Mouse (Mus musculus) layer of hippocampus, adult 9-10 months (tissue): ENCODE measurements around the gene Zdhhc3.

Experiments
- DNase-seq: peaks from one replicate; pipeline ENCODE4 v3.0.0; 2022; ENCODE audit warnings: low spot score

Gene Zdhhc3

DNA sequence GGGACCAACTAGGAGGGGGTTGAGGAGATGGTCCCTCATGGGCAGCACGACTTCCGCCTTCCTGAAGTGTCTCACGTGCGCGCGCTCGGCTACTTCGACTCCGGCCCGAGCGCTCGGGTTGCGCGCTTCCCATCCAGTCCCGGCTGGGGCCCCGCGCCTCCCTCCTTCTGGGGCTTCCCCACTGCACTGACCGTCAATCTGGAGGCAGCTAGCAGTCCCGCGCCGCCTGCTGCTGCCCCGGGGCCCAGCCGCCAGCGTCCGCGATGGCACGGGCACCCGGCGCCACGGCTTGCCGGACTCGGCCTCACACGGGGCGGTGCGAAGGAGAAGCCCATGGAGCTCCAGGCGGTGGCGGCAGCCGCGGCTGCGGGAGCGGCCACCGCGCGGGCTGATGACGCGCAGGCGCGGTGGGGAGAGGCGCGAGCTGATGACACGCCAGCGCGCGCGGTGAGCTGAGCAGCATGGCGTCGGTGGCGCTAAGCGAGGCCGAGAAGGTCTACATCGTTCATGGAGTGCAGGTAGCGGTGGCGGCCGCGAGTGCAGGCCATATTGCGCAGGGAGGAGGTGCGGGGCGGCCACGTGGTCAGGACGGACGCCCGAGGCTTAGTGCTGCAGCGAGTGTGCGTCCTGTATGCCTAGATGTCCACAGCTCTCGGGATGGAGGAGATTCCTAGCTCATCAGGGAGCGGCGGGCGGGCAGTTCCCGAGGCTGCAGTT, at the start of gene Zdhhc3, which contains the start of gene Exosc7:
TSS of gene Zdhhc3 (minus strand) at position 401 of the 717 bp plus-strand sequence.
TSS of gene Exosc7 (plus strand) at position 411 of the 717 bp plus-strand sequence.
- peak; percentile 50 for DNase-seq

DNA sequence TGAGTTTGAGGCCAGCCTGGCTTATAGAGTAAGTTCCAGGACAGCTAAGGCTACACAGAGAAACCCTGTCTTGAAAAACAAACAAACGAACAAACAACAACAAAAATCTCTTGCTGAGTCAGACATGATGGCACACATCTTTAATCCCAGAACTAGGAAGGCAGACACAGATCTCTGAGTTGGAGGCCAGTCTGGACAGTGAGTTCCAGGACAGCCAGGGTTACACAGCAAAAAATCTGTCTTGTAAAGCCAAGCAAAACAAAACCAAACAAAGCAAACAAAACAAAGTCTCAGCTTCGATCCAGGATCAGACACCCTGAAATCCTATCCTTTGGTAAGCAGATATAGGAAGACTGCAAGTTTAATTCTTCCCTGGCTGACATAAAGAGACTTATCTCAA, 48.8 kb upstream of the Zdhhc3 start:
- DNase-seq: no peak

DNA sequence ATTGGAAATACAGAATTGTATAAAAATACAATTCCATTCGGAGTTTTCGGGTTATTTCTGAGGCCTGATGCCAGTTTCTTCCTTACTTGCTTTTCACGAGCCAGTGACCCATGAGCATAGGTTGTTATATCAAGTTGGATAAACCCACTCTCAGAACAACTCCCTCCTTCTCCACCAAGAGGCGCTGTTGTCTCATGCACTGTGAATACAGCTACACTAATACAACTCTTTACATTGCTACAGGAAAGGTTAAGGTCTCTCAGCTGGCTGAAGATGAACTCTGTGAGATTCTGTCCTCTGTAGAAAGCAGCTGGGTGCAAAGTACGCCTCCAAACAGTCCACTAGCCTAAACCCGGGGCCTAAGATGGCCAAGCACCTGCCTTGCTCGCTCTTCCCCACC, 46.3 kb upstream of the Zdhhc3 start:
- DNase-seq: peak; percentile 64

DNA sequence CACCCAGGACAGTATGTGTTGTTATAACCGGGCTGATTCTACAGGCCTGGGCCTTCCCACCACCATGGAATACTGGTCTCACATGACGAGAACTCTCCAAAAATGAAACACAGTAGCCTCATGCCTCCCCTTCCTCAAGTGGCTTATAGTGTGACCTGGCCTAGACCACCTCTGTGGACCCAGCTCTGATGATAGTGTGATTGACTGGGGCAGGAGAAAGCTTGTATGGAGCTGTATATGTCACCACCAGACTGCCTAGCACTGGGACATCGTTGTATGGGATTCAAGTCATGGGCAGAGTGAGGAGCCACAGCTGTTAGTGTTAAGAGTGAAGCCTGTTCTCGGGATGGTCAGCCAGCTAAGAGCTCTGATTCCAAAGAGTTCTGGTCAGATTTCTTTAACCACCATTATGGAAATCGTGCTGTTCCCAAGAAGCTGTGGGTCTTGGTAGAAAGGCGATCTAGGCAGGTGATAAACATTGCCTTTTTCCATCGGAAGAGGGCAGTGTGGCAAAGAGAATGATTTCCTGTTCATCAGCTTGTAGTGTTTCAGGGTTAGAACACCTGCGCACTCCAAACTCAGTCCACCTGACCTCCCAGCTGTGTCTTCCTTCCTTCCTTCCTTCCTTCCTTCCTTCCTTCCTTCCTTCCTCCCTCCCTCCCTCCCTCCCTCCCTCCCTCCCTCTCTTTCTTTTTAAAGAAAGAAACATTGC, 45.3 kb upstream of the Zdhhc3 start:
- DNase-seq: peak; percentile 22

DNA sequence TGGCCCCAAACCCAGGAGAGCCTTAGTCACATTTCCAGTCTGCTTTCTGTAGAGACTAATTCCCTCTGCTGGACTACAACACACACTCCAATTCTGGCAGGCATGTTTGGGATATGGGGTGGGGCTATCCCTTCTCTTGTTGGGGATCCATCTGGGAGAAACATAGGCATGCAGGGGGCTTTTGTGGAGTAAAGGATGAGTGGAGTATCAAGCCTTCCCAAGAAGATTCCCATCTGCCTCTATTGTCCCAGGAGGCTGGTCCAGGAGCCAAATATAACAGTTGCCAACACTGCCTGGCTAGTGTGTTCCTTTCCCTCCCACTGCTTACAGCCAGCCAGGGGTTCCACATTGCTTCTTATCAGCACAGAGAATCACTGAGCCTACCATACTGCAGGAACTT, 44.7 kb upstream of the Zdhhc3 start:
- no peak for DNase-seq

DNA sequence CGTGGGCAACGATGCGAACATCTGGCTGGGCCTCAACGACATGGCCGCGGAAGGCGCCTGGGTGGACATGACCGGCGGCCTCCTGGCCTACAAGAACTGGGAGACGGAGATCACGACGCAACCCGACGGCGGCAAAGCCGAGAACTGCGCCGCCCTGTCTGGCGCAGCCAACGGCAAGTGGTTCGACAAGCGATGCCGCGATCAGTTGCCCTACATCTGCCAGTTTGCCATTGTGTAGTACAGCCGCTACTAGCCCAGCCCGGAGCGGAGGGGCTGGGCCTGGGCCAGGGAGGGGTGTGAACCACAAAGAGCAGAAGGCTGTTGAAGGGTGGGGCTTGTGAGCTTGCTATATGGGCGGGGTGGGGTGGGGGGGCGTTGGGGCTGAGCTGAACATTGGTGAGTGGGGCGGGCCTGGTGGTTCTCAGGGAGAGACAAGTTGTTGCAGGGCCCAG, 43.9 kb upstream of the Zdhhc3 start:
- no peak for DNase-seq

DNA sequence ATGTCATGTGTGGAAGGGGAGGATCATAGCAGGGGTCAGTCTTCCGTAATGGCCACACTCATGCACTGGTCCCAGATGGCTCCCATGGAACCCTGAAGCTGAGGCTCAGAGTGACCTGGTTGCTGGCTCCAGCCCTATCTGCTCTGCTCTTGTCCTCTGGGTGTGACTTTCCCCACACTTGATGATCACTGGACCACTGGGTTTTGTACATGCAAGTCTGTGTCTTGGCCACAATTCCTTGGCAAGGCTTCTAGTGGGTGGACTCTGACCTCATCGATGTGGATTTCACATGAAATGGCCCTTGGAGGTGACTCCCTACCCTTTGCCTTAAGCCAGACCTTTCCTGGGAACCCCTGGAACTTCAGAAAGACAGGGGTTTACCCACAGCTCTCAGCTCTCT, 40.1 kb upstream of the Zdhhc3 start:
- no peak for DNase-seq

DNA sequence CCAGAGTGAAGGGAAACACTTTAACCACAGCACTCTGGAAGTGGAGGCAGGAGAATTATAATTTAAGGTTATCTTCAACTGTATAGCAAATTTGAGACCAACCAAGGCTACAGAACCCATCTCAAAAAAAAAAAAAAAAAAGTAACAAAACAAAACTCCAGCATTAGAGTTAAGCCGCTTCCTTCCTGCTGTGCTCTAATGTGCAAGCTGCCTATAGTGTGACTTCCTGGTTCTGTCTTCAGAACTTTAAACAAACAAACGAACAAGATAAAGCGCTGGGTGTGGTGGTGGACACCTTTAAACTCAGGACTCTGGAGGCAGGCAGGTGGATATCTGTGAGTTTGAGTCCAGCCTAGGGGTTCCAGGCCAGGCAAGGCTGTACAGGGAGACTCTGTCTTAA, 39.0 kb upstream of the Zdhhc3 start:
- DNase-seq: no peak

DNA sequence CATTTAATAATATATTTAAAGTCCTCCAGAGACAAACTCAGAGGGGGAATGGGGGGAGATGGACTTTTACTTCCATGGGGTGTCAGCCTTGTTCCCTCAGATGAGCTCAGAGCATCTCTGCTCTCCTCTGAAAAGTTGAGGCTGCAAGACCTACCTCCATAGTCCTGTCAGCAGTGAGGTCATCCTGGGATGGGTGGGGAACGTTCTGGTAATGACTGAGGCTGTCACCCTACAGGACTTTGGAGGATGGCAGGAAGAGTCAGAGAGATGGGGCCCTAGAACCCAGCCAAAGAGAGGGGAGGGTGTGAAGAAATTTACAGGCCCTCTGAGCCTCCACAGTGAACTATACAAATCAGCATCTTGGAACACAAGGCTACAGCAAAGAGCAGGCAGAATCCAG, 38.6 kb upstream of the Zdhhc3 start:
- no peak for DNase-seq

DNA sequence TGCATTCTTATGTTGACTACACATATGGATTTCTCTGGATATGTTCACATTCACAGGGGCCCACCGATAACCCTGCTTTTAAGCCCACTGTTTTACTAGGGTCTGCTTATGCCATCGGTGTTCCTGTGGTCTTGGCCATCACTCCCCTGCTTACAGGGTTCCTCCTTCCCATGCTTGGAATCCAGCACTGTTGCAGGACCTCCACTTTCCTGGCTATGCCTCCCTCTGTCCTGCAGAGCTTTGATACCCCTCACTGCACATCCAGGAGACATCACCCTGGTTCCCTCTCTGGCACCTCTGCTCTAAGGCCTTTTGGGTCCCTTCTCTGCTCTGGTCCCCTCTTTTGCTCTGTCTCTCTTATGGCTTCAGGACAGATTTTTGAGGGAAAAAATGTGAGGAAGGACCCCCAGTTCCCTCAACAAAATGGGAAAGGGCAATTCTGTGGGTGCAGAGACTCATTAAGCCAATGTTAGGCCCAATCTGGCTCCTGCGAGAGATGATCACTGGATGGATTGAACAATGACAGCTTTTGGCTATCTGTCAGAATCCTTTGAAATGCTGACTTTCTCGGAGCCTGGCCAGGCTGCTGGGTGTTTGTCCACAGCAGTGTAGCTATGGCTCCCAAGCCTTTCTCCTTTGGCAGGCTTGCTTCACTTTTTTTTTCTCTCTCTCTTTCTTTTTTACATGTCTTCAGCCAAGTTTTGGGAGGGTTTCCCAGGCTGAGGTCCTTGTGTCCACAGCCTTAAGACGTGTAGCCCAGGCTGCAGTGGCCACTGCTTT, 37.4 kb upstream of the Zdhhc3 start, which contains the start of gene Clec3b:
TSS of gene Clec3b (plus strand) at position 706 of the 780 bp plus-strand sequence.
- DNase-seq: no peak

DNA sequence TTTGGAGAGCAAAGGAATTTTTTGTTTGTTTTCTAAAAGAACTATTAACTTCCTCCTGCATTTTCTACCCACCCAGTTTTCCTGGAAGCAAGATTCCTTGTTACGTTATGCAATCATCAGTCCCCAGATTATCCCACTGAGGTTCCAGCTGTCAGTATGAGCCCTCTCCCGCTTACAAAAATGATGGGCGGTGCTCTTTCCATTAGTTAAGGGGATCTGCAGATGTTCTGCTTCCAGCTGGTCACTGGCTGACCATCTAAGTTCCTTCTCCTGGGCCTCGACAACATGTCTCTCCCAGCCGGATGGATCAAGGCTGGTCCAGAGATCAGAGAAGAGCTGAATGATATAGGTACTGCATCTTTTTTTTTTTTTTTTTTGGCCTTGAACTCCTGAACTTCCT, 35.4 kb upstream of the Zdhhc3 start:
- no peak for DNase-seq

DNA sequence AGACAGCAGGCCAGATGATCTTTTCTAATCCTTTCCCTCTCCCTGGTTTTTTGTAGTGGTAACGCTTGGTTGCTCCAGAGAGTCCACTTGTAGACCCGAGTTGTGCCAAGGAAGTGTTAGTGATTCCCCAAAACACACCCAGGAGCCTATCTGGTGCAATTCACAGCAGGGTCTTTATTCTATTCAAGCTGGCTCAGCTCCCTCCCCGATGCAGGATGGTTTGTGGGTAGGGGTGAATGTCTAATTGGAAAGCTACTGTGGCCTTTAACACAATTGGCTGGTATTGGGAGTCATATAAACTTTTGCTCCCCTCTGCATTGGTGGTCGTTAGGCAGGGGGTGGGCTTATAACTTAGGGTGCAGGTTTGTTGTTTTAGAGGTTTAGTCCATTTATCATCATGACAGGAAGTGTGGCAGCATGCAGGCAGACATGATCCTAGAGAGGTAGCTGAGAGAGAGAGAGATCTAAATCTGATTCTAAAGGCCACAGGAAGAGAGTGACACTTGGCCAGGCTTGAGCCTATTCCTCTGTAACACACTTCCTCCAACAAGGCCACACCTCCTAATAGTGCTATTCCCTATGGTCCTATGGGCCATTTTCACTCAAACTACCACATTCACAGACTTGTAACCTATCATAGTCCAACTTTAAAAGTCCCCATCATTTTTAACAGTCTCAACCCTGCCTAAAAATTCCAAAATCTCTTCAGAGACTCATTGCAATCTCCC, 27.0 kb upstream of the Zdhhc3 start:
- no peak for DNase-seq

DNA sequence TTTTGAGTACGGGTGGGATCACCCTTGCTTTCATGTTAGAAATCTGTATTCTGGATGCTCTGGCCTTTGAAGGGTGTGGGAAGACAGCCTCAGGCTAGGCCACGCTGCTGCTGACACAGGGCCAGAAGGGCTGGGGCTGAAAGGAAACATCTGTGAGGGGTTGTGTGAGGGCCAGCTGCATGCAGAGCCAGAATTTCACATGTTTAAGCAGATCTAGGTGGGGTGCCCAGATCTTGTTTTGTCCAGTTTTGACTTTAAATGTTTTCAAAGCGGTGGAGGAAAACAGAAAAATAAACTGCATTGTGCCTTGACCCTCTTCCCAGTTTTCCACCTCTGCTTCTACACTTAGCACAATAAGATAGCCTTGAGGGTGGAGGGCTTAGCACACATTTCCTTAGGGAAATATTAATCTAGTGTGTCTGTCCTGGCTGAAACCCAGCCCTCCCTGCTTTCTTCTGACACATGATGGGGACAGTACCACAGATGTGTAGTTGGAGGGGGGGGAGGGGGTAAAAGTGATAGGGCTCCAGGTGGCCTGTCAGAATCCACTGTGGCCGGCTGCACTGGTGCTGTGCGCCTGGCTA, 26.0 kb upstream of the Zdhhc3 start:
- no peak for DNase-seq

DNA sequence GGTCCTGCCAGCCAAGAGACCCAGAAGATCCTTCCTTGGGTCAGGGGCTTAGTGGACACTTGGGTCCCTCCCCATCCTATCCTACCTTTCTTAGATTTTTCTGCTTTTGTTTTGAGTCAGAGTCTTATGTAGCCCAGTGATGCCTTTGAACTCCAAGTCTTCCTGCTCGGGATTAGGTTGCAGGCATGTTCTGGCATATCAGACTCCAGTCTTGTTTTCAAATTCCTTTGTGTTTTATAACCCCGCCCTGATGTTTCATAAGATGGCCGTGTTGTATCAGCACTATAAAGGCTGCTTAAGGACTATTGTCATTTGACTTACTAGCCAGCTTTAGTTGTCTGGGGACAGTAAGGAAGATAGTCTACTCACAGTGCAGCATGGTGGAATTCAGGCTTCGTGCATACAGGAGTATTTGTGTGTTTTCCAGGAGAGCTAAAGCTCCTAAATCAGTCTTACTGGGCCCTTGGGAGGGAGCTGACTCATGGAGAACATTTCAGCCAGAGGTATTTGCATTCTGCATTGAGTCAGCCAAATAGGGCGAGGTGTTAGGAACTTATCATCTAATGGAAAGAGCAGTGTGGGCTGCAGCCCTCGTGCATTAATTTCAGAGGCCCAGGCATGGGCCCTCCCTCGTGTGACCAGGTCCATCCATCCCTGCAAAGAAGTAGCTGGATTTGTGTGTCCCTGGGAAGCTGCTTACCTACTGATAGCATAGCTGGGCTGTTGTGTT, 24.1 kb upstream of the Zdhhc3 start:
- DNase-seq: no peak

DNA sequence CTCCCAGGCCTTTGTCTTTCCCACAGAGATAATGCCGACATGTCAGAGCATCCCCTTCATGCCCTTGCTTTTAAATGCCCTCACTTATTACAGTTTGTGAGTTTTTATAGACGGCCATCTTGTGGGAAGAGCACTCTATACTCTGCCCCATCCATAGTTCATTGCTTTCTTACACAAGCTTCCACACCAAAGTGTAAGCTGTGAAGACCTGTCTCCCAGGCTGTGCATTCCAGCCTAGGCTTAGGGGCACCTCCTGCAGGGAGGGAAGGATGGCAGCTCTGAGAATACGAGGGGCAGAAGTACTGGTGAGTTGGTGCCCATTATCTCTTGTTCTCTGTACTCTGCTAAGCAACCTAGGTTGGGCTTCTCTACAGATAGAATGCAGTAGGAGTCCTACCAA, 20.0 kb upstream of the Zdhhc3 start:
- DNase-seq: no peak

DNA sequence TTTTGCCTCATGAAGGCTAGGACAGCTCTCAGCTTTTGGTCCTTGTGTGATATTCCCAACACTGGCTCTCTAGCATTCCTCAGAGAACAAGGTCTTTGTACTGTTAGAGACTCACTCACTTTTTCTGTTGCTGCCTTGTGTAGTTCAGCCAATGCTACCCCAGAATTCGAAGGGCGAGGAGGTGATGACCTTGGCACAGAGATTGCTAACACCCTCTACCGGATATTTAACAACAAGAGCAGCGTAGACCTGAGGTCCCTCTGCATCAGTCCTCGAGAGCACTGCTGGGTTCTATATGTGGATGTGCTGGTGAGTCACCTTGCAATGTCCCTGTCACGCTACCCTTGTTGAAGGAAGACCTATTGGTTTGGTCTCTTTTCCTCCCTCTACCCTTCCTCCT, 14.7 kb upstream of the Zdhhc3 start:
- DNase-seq: no peak

DNA sequence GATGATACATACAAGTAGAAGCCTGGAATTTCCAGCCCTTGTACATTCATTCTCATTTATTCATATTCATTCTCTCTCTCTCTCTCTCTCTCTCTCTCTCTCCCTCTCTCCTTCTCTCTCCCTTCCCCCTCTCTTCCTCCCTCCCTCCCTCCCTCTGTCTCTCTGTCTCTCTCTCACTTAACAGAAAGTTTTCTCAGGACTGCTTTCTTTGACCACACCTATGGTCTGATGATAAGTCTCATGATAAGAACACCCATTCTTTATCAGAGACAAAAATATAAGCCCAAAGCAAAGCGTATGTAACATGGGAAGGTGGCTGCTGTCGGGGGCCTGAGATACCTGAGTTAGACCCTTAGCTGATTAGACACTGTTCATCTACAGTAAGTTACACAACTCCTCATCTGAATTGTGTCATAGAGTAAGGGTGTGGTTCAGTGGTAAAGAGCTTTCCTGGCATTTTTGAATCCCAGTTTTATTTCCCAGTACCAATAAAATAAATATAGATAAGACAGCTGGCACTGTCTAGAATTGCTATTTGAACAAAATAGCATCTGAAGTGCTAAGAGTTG, 11.5 kb upstream of the Zdhhc3 start:
- no peak for DNase-seq

DNA sequence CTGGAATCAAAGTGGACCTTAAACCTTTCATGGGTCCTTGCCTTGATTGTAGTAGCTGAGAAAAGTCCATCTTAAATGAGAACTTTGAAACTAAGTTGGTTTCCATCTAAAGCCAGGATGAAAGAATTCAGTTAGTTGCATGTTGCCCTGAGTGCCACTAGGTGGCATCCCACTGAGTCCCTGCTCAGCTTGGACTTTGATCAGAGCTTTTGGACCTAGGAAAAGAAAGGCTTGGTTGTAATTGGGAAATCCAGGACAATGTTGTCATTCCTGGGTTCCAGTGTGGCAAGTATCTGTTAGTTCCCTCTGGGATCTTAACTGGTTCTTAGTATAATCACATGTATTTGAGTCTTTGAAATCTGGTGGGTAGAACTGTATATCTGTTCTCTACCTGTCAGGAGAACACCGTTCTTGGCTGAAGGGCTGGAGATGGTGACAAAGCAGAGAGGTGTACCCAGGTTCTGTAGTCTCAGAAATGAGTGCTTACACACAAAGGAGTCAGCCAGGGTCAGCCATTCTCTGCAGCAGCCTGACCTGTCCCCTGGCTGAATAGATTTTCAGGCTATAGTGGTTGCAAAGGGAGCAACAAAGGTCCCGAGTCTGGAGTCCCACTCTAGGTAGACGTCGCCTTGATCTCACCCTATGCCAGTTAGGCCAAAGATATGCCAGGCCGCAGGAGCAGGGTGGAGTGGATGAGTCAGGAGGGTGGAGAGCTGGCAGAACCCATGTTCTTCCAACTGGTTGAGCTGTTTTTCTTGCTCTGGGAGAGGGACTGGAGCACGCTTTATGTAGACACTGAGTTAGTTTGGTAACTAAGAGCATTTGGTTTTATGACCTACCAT, 10.8 kb upstream of the Zdhhc3 start:
- DNase-seq: no peak

DNA sequence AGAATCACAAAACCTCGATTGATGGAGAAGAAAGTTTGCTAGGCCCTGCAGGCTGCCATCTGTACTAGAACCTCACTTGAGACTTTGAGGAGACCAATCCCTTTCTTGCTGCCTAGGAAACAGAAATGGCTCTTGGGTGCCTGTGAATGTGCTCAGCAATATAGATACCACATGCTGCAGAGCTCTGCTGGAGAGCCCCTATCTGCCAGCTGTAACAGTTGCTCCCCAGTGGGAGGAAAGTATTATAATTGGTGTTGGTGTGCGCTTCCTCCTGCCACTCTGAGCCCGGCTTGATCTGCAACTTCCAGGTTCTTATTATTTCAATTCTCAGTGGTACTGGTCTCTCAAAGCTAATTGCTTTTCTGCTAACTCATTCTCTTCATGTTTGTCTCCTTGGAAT, 10.0 kb upstream of the Zdhhc3 start:
- no peak for DNase-seq

DNA sequence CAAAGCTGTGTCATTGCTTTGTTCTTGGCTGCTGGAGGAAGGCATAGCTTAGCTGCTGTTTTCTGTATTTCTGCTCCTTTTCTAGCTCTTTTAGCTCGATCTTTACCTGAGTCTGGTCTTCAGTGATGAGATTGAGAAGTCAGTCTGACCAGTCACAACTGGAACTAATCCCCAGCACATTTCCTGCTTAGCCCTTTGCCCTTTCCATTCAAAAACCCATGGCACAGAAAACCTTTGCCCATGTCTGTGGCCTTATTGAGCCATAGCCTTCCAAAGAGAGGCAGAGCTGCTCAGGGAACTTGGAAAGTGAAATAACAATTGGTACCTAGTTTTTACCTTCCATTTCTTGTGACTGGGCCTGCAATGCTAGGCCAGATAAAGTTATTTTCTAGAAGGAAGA, 2.6 kb upstream of the Zdhhc3 start:
- DNase-seq: no peak
